Mouse (Mus musculus) hindbrain, embryonic 14.5 days (tissue): ENCODE data around the gene Gemin7. TPM values are rescaled to one million over a fixed set of nuclear protein-coding genes. Genes with fewer than 3 reads are reported as not detected.
"Not testable (repeated sequence)": the region's sequence is repeated elsewhere in the genome, so short reads cannot be mapped to it uniquely, and the experiment has no call there.

Experiments used
- ATAC-seq: fragments of 200-750 bp; cut with Nextera tagmentation; 2 replicates; pipeline ENCODE4 v1.8.0; 2017; ENCODE audit warnings: moderate number of reproducible peaks, mild to moderate bottlenecking, moderate TSS enrichment, moderate library complexity; ENCODE audit not compliant: low FRiP score
- DNase-seq: peaks from one replicate; pipeline ENCODE4 v3.0.0-alpha.2; 2015; ENCODE audit warnings: low spot score
- H3K27ac ChIP-seq: fragments of 300-500 bp; sonication (generic); 2 replicates; pipeline ENCODE4 v1.5.1; 2014; ENCODE audit warnings: mild to moderate bottlenecking, moderate library complexity
- H3K27me3 ChIP-seq: fragments of 300-500 bp; sonication (generic); 2 replicates; pipeline ENCODE4 v1.6.1; 2014; ENCODE audit warnings: mild to moderate bottlenecking, low read length, mixed read lengths; ENCODE audit not compliant: control insufficient read depth, insufficient read depth
- H3K36me3 ChIP-seq: fragments of 300-500 bp; sonication (generic); replicated peaks from 2 replicates; pipeline ENCODE4 v1.6.1; 2014; ENCODE audit not compliant: control insufficient read depth, insufficient read depth
- H3K4me1 ChIP-seq: fragments of 300-500 bp; sonication (generic); replicated peaks from 2 replicates; pipeline ENCODE4 v1.6.1; 2014; ENCODE audit warnings: antibody characterized with exemption, low read length, mixed read lengths; ENCODE audit not compliant: control insufficient read depth, insufficient read depth
- H3K4me2 ChIP-seq: fragments of 300-500 bp; sonication (generic); replicated peaks from 2 replicates; pipeline ENCODE4 v1.6.1; 2014; ENCODE audit warnings: mild to moderate bottlenecking, moderate library complexity
- H3K4me3 ChIP-seq: fragments of 300-500 bp; sonication (generic); replicated peaks from 2 replicates; pipeline ENCODE4 v1.5.1; 2014; ENCODE audit warnings: mild to moderate bottlenecking, low read length
- H3K9ac ChIP-seq: fragments of 300-500 bp; sonication (generic); 2 replicates; pipeline ENCODE4 v1.6.1; 2014
- H3K9me3 ChIP-seq: fragments of 300-500 bp; sonication (generic); 2 replicates; pipeline ENCODE4 v1.6.1; 2016; ENCODE audit warnings: low read length; ENCODE audit not compliant: control insufficient read depth
- WGBS: fragments of 180-500 bp; shearing (Covaris S2); extraction: QIAGEN DNeasy Blood & Tissue Kit; methylation state at CpG from one replicate; pipeline ENCODE4 v1.1.7; 2014; 5-methylcytosine and 5-hydroxymethylcytosine counted together
- polyA plus RNA-seq: library from polyadenylated mRNA; unstranded; fragments of >200 nt; fragmentation: Nextera tagmentation; extraction: Ambion mirVana; gene quantifications from 2 replicates; pipeline ENCODE4 v1.2.1, GENCODE M21; 2014

Gene Gemin7
- polyA plus RNA-seq, 1 experiment from 2014 or later = 157 TPM

DNA sequence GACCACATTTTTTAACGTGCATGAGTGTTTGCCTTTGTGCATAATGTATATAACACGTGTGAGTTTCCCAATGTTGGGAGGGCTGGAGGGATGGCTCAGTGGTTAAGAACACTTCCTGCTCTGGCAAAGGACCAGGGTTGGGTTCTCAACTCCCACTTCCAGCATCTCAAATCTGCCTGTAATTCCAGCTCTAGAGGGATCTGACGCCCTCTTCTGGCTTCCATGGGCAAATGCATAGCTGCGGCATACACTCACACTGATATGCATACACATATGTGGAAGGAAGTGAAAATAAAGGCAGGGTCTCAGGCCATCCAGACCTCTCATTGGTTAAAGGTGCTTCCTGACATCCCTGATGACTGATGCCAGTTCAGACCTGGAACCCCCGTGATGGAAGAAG, 29.9 kb upstream of the Gemin7 start:
- H3K36me3 ChIP-seq = peaks cover 4% of the 10 kb centered on the region; the same call in 1 of the 2 replicates
- no peaks in the 10 kb centered on the region for H3K9me3 ChIP-seq
- H3K4me3 ChIP-seq = no peak overlapping the region
- H3K4me2 ChIP-seq = no peak overlapping the region
- H3K9ac ChIP-seq = no peak overlapping the region
- H3K27me3 ChIP-seq = no peaks in the 10 kb centered on the region
- H3K4me1 ChIP-seq = peaks cover 15% of the 10 kb centered on the region
- ATAC-seq (no peak), DNase-seq (no peak)
- H3K27ac ChIP-seq = no peak overlapping the region
- WGBS = 84% methylated on average over 5 of the region's 5 CpGs

- Histone ChIP-seq H3K9ac (peak overlapping the region; percentile 94), H3K27ac (0 out of 2 replicates have a peak overlapping the region, but pooled peaks have one; percentile 20), H3K4me3 (peak overlapping the region; percentile 79), H3K4me2 (peak overlapping the region; percentile 70), H3K4me1 (peaks cover 27% of the 10 kb centered on the region), H3K36me3 (peaks cover 23% of the 10 kb centered on the region)
- DNase-seq, ATAC-seq, H3K9me3 ChIP-seq, H3K27me3 ChIP-seq: not testable (repeated sequence)
- 64% methylated on average over 10 of the region's 10 CpGs for WGBS
These were observed 27.3 kb upstream of the Gemin7 start for GRCm38 (mm10) chr7:19604606-19605214.

DNA sequence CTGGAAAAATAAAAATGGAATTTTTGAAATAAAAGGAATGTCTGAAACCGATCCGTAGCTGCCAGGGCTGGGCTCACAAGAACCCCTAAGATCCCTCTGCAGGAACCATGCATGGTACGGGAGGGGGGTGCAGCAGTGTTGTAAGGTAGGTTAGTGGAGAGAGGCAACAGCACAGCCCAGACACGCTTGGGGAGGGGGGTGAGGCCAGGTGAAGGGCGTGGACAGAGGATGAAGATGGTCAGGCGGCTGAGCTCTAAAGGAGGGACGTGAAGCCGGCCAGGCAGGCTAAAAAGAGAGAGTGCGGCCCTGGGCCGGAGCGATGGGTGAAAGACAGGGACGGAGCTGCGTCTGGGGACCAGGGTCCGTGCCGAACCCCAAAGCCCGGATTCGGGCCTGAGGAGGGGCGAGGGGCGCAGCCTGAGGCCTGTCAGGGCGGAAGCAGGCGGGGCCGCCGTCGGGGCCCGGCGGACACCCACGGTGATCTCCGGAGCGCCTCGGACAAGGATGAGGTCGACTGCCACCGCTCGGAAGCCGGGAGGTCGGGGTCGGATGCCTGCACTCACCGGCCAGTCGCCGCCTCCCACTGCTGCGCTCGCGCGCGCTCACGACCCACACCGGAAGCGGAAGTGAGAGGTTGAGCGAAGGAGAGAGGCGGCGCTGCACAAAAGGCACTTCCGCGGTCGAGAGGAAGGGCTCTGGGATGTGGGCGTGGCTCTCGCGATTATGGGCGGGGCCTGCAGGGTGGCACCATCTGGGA, 26.6 kb upstream of the Gemin7 start, which contains the start of gene Clasrp:
TSS of gene Clasrp (minus strand) at position 638 of the 757 bp plus-strand sequence.
- no peaks in the 10 kb centered on the region for H3K9me3 ChIP-seq
- DNase-seq (peak; percentile 93), ATAC-seq (peak; percentile 88)
- H3K4me1 ChIP-seq = peaks cover 27% of the 10 kb centered on the region
- peak within 1 kb of the TSS; percentile 20; the same call in 1 of the 2 replicates for H3K27ac ChIP-seq
- peak within 1 kb of the TSS; percentile 70 for H3K4me2 ChIP-seq
- H3K4me3 ChIP-seq = peak within 1 kb of the TSS; percentile 79
- no peaks in the 10 kb centered on the region for H3K27me3 ChIP-seq
- peaks cover 30% of the 10 kb centered on the region for H3K36me3 ChIP-seq
- 1% methylated on average over 50 of the region's 57 CpGs for WGBS
- peak within 1 kb of the TSS; percentile 94 for H3K9ac ChIP-seq

DNA sequence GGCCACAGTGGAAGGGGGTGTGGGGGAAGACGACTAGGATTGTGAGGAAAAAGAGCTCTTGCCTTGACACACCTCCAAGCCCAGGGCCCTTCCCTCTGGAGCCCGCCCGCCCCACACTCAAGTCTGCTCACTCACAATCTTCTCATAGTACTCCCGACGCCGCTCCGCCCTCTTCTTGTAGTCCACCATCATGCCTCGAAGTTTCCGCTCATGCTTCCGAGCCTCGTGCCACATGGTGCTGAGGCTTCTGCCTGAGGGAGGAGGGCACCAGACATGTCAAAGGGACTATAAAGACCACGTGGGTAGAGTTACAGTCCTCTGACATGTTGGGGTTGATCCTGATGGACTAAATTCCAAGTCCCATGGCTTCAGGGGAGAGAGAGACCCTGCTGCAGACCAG, 25.7 kb upstream of the Gemin7 start:
- peak overlapping the region; percentile 70 for H3K4me2 ChIP-seq
- peaks cover 40% of the 10 kb centered on the region for H3K36me3 ChIP-seq
- H3K27ac ChIP-seq = no peak overlapping the region
- peaks cover 27% of the 10 kb centered on the region for H3K4me1 ChIP-seq
- DNase-seq (no peak), ATAC-seq (no peak)
- peak overlapping the region; percentile 79 for H3K4me3 ChIP-seq
- H3K9me3 ChIP-seq = no peaks in the 10 kb centered on the region
- peak overlapping the region; percentile 94 for H3K9ac ChIP-seq
- 83% methylated on average over 12 of the region's 12 CpGs for WGBS
- no peaks in the 10 kb centered on the region for H3K27me3 ChIP-seq

DNA sequence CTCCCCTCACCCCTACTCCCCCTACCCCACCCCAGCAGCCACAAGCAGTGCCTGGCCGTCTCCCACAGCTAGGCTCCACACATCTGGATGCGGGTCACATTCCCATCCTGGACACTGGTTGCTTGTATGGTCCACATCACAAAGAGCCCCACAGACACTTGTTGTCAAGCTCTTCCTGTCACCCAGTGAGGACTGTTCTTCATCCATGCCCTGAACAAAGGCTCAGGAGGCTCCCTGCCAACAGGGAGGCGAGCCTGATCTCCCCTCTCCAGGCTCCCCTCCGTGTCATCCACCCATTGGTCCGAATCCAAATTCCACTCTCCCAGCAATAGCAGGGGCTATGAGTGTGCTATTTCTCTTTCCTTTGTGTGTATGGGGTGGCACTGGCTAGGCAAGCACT, 23.2 kb upstream of the Gemin7 start:
- no peak overlapping the region for H3K4me3 ChIP-seq
- H3K9me3 ChIP-seq = no peaks in the 10 kb centered on the region
- ATAC-seq = peak; percentile 73
- H3K4me2 ChIP-seq = no peak overlapping the region
- peak overlapping the region; percentile 71 for H3K27ac ChIP-seq
- peaks cover 27% of the 10 kb centered on the region for H3K4me1 ChIP-seq
- H3K36me3 ChIP-seq = peaks cover 51% of the 10 kb centered on the region
- no peak overlapping the region for H3K9ac ChIP-seq
- WGBS = 46% methylated on average over 5 of the region's 5 CpGs
- H3K27me3 ChIP-seq = no peaks in the 10 kb centered on the region
- peak; percentile 64 for DNase-seq

- H3K36me3 ChIP-seq = peaks cover 85% of the 10 kb centered on the region
- no peak for DNase-seq
- H3K4me3 ChIP-seq = no peak overlapping the region
- H3K4me1 ChIP-seq = no peaks in the 10 kb centered on the region
- H3K27me3 ChIP-seq = no peaks in the 10 kb centered on the region
- H3K4me2 ChIP-seq = no peak overlapping the region
- no peak overlapping the region for H3K9ac ChIP-seq
- no peak for ATAC-seq
- no peaks in the 10 kb centered on the region for H3K9me3 ChIP-seq
- 91% methylated on average over 10 of the region's 10 CpGs for WGBS
- no peak overlapping the region for H3K27ac ChIP-seq
These were observed 15.8 kb upstream of the Gemin7 start for GRCm38 (mm10) chr7:19593061-19593730.

- no peak overlapping the region for H3K4me2 ChIP-seq
- H3K9me3 ChIP-seq = no peaks in the 10 kb centered on the region
- ATAC-seq = peak; percentile 31; the same call in 1 of the 2 replicates
- no peak overlapping the region for H3K9ac ChIP-seq
- peak; percentile 81 for DNase-seq
- no peaks in the 10 kb centered on the region for H3K4me1 ChIP-seq
- no peak overlapping the region for H3K27ac ChIP-seq
- no peak overlapping the region for H3K4me3 ChIP-seq
- WGBS = 63% methylated on average over 3 of the region's 3 CpGs
- H3K36me3 ChIP-seq = peaks cover 98% of the 10 kb centered on the region
- H3K27me3 ChIP-seq = no peaks in the 10 kb centered on the region
These were observed 12.5 kb upstream of the Gemin7 start for GRCm38 (mm10) chr7:19589917-19590316.

DNA sequence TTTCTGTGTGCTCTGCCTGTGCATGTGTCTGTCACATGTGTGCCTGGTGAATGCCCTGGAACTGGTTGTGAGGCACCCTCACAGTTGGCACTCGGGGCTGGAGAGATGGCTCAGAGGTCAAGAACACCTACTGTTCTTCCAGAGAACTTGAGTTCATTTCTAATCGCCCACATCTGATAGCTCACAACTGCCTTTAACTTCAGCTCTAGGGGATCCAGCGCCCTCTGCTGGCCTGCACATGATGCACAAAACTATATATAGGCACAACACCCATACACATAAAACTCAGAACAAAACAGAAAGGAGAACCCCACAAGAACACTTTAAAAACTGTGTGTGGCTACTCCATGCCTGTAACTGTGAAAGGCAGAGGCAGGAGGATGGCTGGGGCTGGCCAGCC, 11.8 kb upstream of the Gemin7 start:
- no peak overlapping the region for H3K4me3 ChIP-seq
- no peak overlapping the region for H3K27ac ChIP-seq
- DNase-seq (peak; percentile 46), ATAC-seq (no peak)
- no peaks in the 10 kb centered on the region for H3K27me3 ChIP-seq
- H3K9ac ChIP-seq = no peak overlapping the region
- 60% methylated on average over 3 of the region's 3 CpGs for WGBS
- no peaks in the 10 kb centered on the region for H3K9me3 ChIP-seq
- peaks cover 99% of the 10 kb centered on the region for H3K36me3 ChIP-seq
- H3K4me2 ChIP-seq = no peak overlapping the region
- no peaks in the 10 kb centered on the region for H3K4me1 ChIP-seq

DNA sequence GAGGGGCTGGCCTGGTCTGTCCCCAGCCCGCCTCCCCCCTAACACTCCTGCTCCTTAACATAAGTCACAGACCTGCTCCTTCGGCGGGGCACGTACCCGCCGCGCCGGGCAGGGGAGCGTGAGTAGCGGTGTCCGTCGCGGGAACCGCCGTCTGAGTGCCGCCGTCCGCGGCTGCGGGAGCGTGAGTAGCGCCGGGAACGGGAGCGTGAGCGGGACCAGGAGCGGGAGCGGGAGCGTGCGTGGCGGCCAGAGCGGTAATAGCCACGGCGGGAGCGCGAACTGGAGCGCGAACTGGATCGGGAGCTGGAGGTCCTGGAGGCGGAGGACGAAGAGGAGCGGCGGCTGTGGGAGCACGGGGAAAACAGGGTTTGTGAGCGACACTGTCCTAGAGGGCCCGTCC, 8.9 kb upstream of the Gemin7 start:
- 74% methylated on average over 46 of the region's 46 CpGs for WGBS

More for the DNA sequence above, 8.9 kb upstream of the Gemin7 start:
- Histone ChIP-seq H3K36me3 (peaks cover 99% of the 10 kb centered on the region), H3K4me2 (no peak overlapping the region), H3K4me3 (no peak overlapping the region), H3K4me1 (no peaks in the 10 kb centered on the region), H3K9ac (no peak overlapping the region), H3K27ac (no peak overlapping the region), H3K27me3 (no peaks in the 10 kb centered on the region), H3K9me3 (no peaks in the 10 kb centered on the region)
- ATAC-seq (no peak), DNase-seq (no peak)
